8 mouse cellular contexts compared by ENCODE assay signal in the genomic region with DNA sequence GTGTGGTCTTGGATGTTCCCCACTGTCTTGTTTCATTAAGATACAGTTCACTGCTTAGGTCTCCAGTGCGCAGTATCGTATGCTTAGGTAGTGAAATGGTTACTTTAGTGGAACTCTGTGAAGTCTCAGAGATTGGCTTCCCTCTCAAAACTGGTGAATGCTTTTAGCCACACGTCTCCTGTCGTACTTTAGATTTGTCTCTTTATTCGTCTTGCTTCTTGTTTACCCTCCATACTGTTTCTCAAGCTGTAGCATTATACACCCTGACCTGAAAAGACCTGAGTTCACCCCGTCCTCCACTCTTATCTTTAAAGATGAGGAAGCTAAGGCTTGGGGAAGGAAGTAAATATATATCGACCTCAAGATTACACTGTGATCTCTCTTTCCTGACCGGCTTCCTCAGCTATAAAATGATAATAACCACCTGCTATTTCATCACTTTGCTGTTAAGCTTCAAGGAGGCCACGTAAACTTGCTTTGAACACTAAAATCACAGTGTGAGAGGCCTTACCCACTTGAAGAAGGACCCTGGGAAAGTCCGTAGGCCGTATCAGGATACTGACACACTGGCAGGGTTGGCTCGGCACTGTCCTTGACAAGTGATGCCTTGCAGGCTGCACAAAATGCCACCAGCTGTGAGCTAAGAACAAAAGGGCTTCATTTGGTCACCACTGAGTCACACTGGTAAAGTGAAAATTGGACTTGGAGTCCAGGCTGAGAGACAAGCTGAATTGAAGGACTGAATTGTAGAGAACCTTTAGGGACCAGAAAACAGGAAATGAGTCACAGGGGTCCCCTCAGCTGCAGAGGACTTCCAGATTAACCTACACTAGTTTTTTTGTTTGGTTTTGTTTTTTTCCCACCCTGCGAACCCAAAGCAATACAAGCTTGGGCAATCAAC. TPM values are rescaled to one million over a fixed set of nuclear protein-coding genes. Genes with fewer than 3 reads are reported as not detected.
DNase-seq lines count a peak whose midpoint lies in the region; ATAC-seq and TF ChIP-seq lines count a peak whose summit lies in the region.

No protein-coding gene starts in this region.

- H3K4me2 ChIP-seq in heart, embryonic 13.5 days: peak overlapping the region; percentile 98
- peak overlapping the region; percentile 85 for H3K4me2 ChIP-seq in forebrain, embryonic 15.5 days (replicated peaks)
- H3K4me2 ChIP-seq in liver, embryonic 14.5 days (ENCODE audit: low read depth): peak overlapping the region; percentile 77

- H3K27ac ChIP-seq in heart, embryonic 13.5 days (replicated peaks): peak overlapping the region; percentile 58
- H3K27ac ChIP-seq in ES-Bruce4 (ENCODE audit: insufficient read depth, low read length): no peak overlapping the region
- no peak overlapping the region for H3K27ac ChIP-seq in forebrain, embryonic 15.5 days (replicated peaks)
- H3K27ac ChIP-seq in liver, embryonic 14.5 days: peak overlapping the region; percentile 38

- no peak for DNase-seq in heart, postnatal 4 days
- DNase-seq in liver, embryonic 14.5 days (ENCODE audit: low read depth in 3 of 3, low spot score in 3 of 3): no peak
- DNase-seq in left cerebral cortex, adult 18-20 months (ENCODE audit: low spot score in 2 of 2): no peak
- DNase-seq in embryo, embryonic 9.5 days (ENCODE audit: extremely low spot score): no peak
- no peak for DNase-seq in lung, adult 18-20 months

- WGBS in heart, embryonic 13.5 days: 50% methylated on average over 13 of the region's 13 CpGs
- 79% methylated on average over 13 of the region's 13 CpGs for WGBS in forebrain, embryonic 15.5 days
- WGBS in liver, embryonic 14.5 days (ENCODE audit: insufficient replicate concordance): 31% methylated on average over 13 of the region's 13 CpGs

- no peak for TF ChIP-seq POLR2A in ES-Bruce4 (IDR thresholded peaks at IDR 0.05; ENCODE audit: insufficient read depth, low read length)

- TF ChIP-seq EP300 in ES-Bruce4 (IDR thresholded peaks at IDR 0.05; ENCODE audit: insufficient read depth, low read depth, low read length): no peak
- TF ChIP-seq EP300 in liver, embryonic 14.5 days (IDR thresholded peaks at IDR 0.05; ENCODE audit: low read depth): no peak

- no peaks in the 10 kb centered on the region for H3K9me3 ChIP-seq in heart, embryonic 13.5 days
- H3K9me3 ChIP-seq in ES-Bruce4 (replicated peaks; ENCODE audit: control insufficient read depth, insufficient read depth, low read length, poor library complexity, severe bottlenecking): no peaks in the 10 kb centered on the region
- H3K9me3 ChIP-seq in forebrain, embryonic 15.5 days: no peaks in the 10 kb centered on the region
- H3K9me3 ChIP-seq in liver, embryonic 14.5 days (ENCODE audit: control insufficient read depth, low read length): no peaks in the 10 kb centered on the region

- TF ChIP-seq CTCF in ES-Bruce4 (IDR thresholded peaks at IDR 0.05; ENCODE audit: low read depth, low read length): no peak
- TF ChIP-seq CTCF in liver, embryonic 14.5 days (IDR thresholded peaks at IDR 0.05; ENCODE audit: low read depth): no peak

- peak overlapping the region; percentile 99 for H3K4me3 ChIP-seq in heart, embryonic 13.5 days
- peak overlapping the region; percentile 67 for H3K4me3 ChIP-seq in ES-Bruce4 (ENCODE audit: low read depth, low read length)
- H3K4me3 ChIP-seq in forebrain, embryonic 15.5 days: peak overlapping the region; percentile 84
- peak overlapping the region; percentile 70 to 89 for H3K4me3 ChIP-seq in liver, embryonic 14.5 days (ENCODE audit: insufficient read depth in 1 of 2, low read depth in 2 of 2, low read length in 2 of 2)

- no peak for ATAC-seq in heart, embryonic 13.5 days (ENCODE audit: extremely low read depth, insufficient number of reproducible peaks, low FRiP score, low TSS enrichment)
- ATAC-seq in forebrain, embryonic 15.5 days (replicated peaks): no peak; the same call in 1 of the 2 replicates
- no peak for ATAC-seq in liver, embryonic 14.5 days (ENCODE audit: insufficient read depth)

- no peaks in the 10 kb centered on the region for H3K27me3 ChIP-seq in heart, embryonic 13.5 days (replicated peaks)
- H3K27me3 ChIP-seq in ES-Bruce4 (ENCODE audit: control insufficient read depth, insufficient read depth, low read length, poor library complexity, severe bottlenecking): no peaks in the 10 kb centered on the region
- H3K27me3 ChIP-seq in forebrain, embryonic 15.5 days: no peaks in the 10 kb centered on the region
- H3K27me3 ChIP-seq in liver, embryonic 14.5 days (ENCODE audit: control insufficient read depth, insufficient read depth, low read length): no peaks in the 10 kb centered on the region

- peak overlapping the region; percentile 95 for H3K9ac ChIP-seq in heart, embryonic 13.5 days
- H3K9ac ChIP-seq in ES-Bruce4 (ENCODE audit: low read depth, poor library complexity, severe bottlenecking): no peak overlapping the region
- H3K9ac ChIP-seq in forebrain, embryonic 15.5 days (replicated peaks): peak overlapping the region; percentile 91
- peak overlapping the region; percentile 86 for H3K9ac ChIP-seq in liver, embryonic 14.5 days (replicated peaks)

- H3K4me1 ChIP-seq in heart, embryonic 13.5 days: peaks cover 23% of the 10 kb centered on the region
- H3K4me1 ChIP-seq in ES-Bruce4 (ENCODE audit: control insufficient read depth, insufficient read depth, low read length): peaks cover 3% of the 10 kb centered on the region
- H3K4me1 ChIP-seq in forebrain, embryonic 15.5 days: peaks cover 20% of the 10 kb centered on the region
- H3K4me1 ChIP-seq in liver, embryonic 14.5 days (replicated peaks; ENCODE audit: control insufficient read depth in 2 of 2, insufficient read depth in 2 of 2, low read length in 1 of 2): peaks cover 9 to 13% of the 10 kb centered on the region in 2 experiments

- peaks cover 64% of the 10 kb centered on the region for H3K36me3 ChIP-seq in heart, embryonic 13.5 days
- H3K36me3 ChIP-seq in ES-Bruce4 (ENCODE audit: control insufficient read depth, insufficient read depth, low read length, poor library complexity, severe bottlenecking): peaks cover 30% of the 10 kb centered on the region
- peaks cover 51% of the 10 kb centered on the region for H3K36me3 ChIP-seq in forebrain, embryonic 15.5 days
- peaks cover 43% of the 10 kb centered on the region for H3K36me3 ChIP-seq in liver, embryonic 14.5 days (replicated peaks; ENCODE audit: control insufficient read depth, insufficient read depth, low read depth)

RNA-seq across cellular contexts. Expression of gene Lypla2, which starts 0.7 kb away (rescaled TPM):
- polyA plus RNA-seq in heart, embryonic 13.5 days (2015; fragmentation: Nextera tagmentation; extraction: Ambion mirVana): 65.5 and 75.4 TPM in 2 replicates
- 10 to 100 TPM; 46.3 to 46.9 TPM for total RNA-seq in heart, postnatal 4 days (2021)
- polyA plus RNA-seq in ES-Bruce4 (2011; ENCODE audit: insufficient read depth, insufficient read length, low read depth, missing spikeins): 47.4 and 52.6 TPM in 2 replicates
- polyA plus RNA-seq in forebrain, embryonic 15.5 days (2015; fragmentation: Nextera tagmentation; extraction: Ambion mirVana): 180 and 188 TPM in 2 replicates
- polyA plus RNA-seq in liver, embryonic 14.5 days (2012; rRNA removed): 26.5 and 29.2 TPM in 2 replicates
- 30.6 and 36.8 TPM in 2 replicates for polyA plus RNA-seq in liver, embryonic 14.5 days (2014; fragmentation: Nextera tagmentation; extraction: Ambion mirVana)
- 10 to 100 TPM; 94.5 to 97.4 TPM for total RNA-seq in left cerebral cortex, adult 18-20 months (2021)

RNA-seq across cellular contexts. Expression of gene Gale, which starts 9.6 kb away (rescaled TPM):
- 23.6 and 28.7 TPM in 2 replicates for polyA plus RNA-seq in heart, embryonic 13.5 days (2015; fragmentation: Nextera tagmentation; extraction: Ambion mirVana)
- total RNA-seq in heart, postnatal 4 days (2021): 1 to 10 TPM; 7.6 to 9.8 TPM
- polyA plus RNA-seq in ES-Bruce4 (2011; ENCODE audit: insufficient read depth, insufficient read length, low read depth, missing spikeins): 6.8 and 9.4 TPM in 2 replicates
- polyA plus RNA-seq in forebrain, embryonic 15.5 days (2015; fragmentation: Nextera tagmentation; extraction: Ambion mirVana): 35.2 and 35.6 TPM in 2 replicates
- polyA plus RNA-seq in liver, embryonic 14.5 days (2012; rRNA removed): 20.5 and 22.8 TPM in 2 replicates
- polyA plus RNA-seq in liver, embryonic 14.5 days (2014; fragmentation: Nextera tagmentation; extraction: Ambion mirVana): 32.6 and 38.0 TPM in 2 replicates
- 10 to 100 TPM; 25.0 to 28.0 TPM for total RNA-seq in left cerebral cortex, adult 18-20 months (2021)

RNA-seq across cellular contexts. Expression of gene Pithd1, which starts 13.9 kb away (rescaled TPM):
- 39.2 and 42.0 TPM in 2 replicates for polyA plus RNA-seq in heart, embryonic 13.5 days (2015; fragmentation: Nextera tagmentation; extraction: Ambion mirVana)
- 10 to 100 TPM; 17.1 to 18.3 TPM for total RNA-seq in heart, postnatal 4 days (2021)
- polyA plus RNA-seq in ES-Bruce4 (2011; ENCODE audit: insufficient read depth, insufficient read length, low read depth, missing spikeins): 40.3 and 44.9 TPM in 2 replicates
- polyA plus RNA-seq in forebrain, embryonic 15.5 days (2015; fragmentation: Nextera tagmentation; extraction: Ambion mirVana): 52.1 and 55.3 TPM in 2 replicates
- 40.2 and 49.0 TPM in 2 replicates for polyA plus RNA-seq in liver, embryonic 14.5 days (2012; rRNA removed)
- 71.2 and 79.5 TPM in 2 replicates for polyA plus RNA-seq in liver, embryonic 14.5 days (2014; fragmentation: Nextera tagmentation; extraction: Ambion mirVana)
- 10 to 100 TPM; 93.6 to 94.4 TPM for total RNA-seq in left cerebral cortex, adult 18-20 months (2021)

RNA-seq across cellular contexts. Expression of gene Hmgcl, which starts 26.9 kb away (rescaled TPM):
- 73.0 and 81.6 TPM in 2 replicates for polyA plus RNA-seq in heart, embryonic 13.5 days (2015; fragmentation: Nextera tagmentation; extraction: Ambion mirVana)
- total RNA-seq in heart, postnatal 4 days (2021): 10 to 100 TPM; 52.2 to 59.8 TPM
- 18.3 and 22.6 TPM in 2 replicates for polyA plus RNA-seq in ES-Bruce4 (2011; ENCODE audit: insufficient read depth, insufficient read length, low read depth, missing spikeins)
- 61.3 and 66.6 TPM in 2 replicates for polyA plus RNA-seq in forebrain, embryonic 15.5 days (2015; fragmentation: Nextera tagmentation; extraction: Ambion mirVana)
- polyA plus RNA-seq in liver, embryonic 14.5 days (2012; rRNA removed): 28.9 and 43.4 TPM in 2 replicates
- 71.9 and 76.5 TPM in 2 replicates for polyA plus RNA-seq in liver, embryonic 14.5 days (2014; fragmentation: Nextera tagmentation; extraction: Ambion mirVana)
- 10 to 100 TPM; 36.0 to 36.7 TPM for total RNA-seq in left cerebral cortex, adult 18-20 months (2021)

RNA-seq across cellular contexts. Expression of gene Eloa, which starts 48.4 kb away (rescaled TPM):
- 28.5 and 29.4 TPM in 2 replicates for polyA plus RNA-seq in heart, embryonic 13.5 days (2015; fragmentation: Nextera tagmentation; extraction: Ambion mirVana)
- total RNA-seq in heart, postnatal 4 days (2021): 10 to 100 TPM; 38.4 to 38.5 TPM
- polyA plus RNA-seq in ES-Bruce4 (2011; ENCODE audit: insufficient read depth, insufficient read length, low read depth, missing spikeins): 21.2 and 22.6 TPM in 2 replicates
- polyA plus RNA-seq in forebrain, embryonic 15.5 days (2015; fragmentation: Nextera tagmentation; extraction: Ambion mirVana): 30.5 and 32.6 TPM in 2 replicates
- 9.7 and 16.2 TPM in 2 replicates for polyA plus RNA-seq in liver, embryonic 14.5 days (2012; rRNA removed)
- 29.0 and 30.0 TPM in 2 replicates for polyA plus RNA-seq in liver, embryonic 14.5 days (2014; fragmentation: Nextera tagmentation; extraction: Ambion mirVana)
- 10 to 100 TPM; 25.6 to 26.0 TPM for total RNA-seq in left cerebral cortex, adult 18-20 months (2021)

Comparison
In these comparisons a context has a peak if more than half of its experiments do, and no peak if none do; other contexts are left out.
1. H3K27ac ChIP-seq: peak in heart, embryonic 13.5 days (single experiment) and liver, embryonic 14.5 days (single experiment); none in ES-Bruce4 (single experiment) and forebrain, embryonic 15.5 days (single experiment).
2. Peak in every context shown above with its lines, with median percentiles within 50 percentile points of each other: H3K4me2 ChIP-seq and H3K4me3 ChIP-seq.